Mouse (Mus musculus) liver, embryonic 14.5 days (tissue): Measurements from ENCODE around the gene Parvg. TPM values are rescaled to one million over a fixed set of nuclear protein-coding genes. Genes with fewer than 3 reads are reported as not detected.

Source experiments
- ATAC-seq: fragments of 200-750 bp; cut with Nextera tagmentation; 2 replicates; pipeline ENCODE4 v1.8.0; 2017; ENCODE audit warnings: moderate number of reproducible peaks, mild to moderate bottlenecking, moderate library complexity; ENCODE audit not compliant: insufficient read depth
- DNase-seq, 3 experiments: peaks; one replicate each; pipeline ENCODE4 v3.0.0-alpha.2; 2012 to 2013; ENCODE audit warnings: low read depth in 3 of 3, low spot score in 3 of 3
- H3K27ac ChIP-seq: fragments of 300-500 bp; sonication (generic); 2 replicates; pipeline ENCODE4 v1.5.1; 2014; ENCODE audit warnings: moderate library complexity, mild to moderate bottlenecking, control low read depth, inconsistent platforms
- H3K27me3 ChIP-seq: fragments of 300-500 bp; sonication (generic); 2 replicates; pipeline ENCODE4 v1.6.1; 2014; ENCODE audit warnings: mild to moderate bottlenecking, low read length, moderate library complexity; ENCODE audit not compliant: control insufficient read depth, insufficient read depth
- H3K36me3 ChIP-seq: fragments of 300-500 bp; sonication (generic); replicated peaks from 2 replicates; pipeline ENCODE4 v1.6.1; 2014; ENCODE audit warnings: low read depth; ENCODE audit not compliant: control insufficient read depth, insufficient read depth
- H3K4me1 ChIP-seq, 2 experiments: fragments of 200-500 bp in 1 of 2; fragments of 300-500 bp in 1 of 2; sonication (generic) in 1 of 2; replicated peaks; 2 replicates each; pipeline ENCODE4 v1.6.1; 2012 to 2014; ENCODE audit warnings: antibody characterized with exemption in 1 of 2, inconsistent platforms in 1 of 2, low read length in 1 of 2; ENCODE audit not compliant: control insufficient read depth in 2 of 2, insufficient read depth in 2 of 2
- H3K4me2 ChIP-seq: fragments of 300-500 bp; sonication (generic); 2 replicates; pipeline ENCODE4 v1.6.1; 2014; ENCODE audit warnings: low read depth, mild to moderate bottlenecking, control low read depth, moderate library complexity
- H3K4me3 ChIP-seq, 2 experiments: fragments of 200-500 bp in 1 of 2; fragments of 300-500 bp in 1 of 2; sonication (generic) in 1 of 2; 2 replicates each; pipeline ENCODE4 v1.5.1; 2012 to 2014; ENCODE audit warnings: low read depth in 2 of 2, low read length in 2 of 2, mild to moderate bottlenecking in 2 of 2, control low read depth in 1 of 2, inconsistent platforms in 1 of 2, moderate library complexity in 1 of 2; ENCODE audit not compliant: insufficient read depth in 1 of 2
- H3K9ac ChIP-seq: fragments of 300-500 bp; sonication (generic); replicated peaks from 2 replicates; pipeline ENCODE4 v1.6.1; 2014; ENCODE audit warnings: mild to moderate bottlenecking, control low read depth, moderate library complexity
- H3K9me3 ChIP-seq: fragments of 300-500 bp; sonication (generic); 2 replicates; pipeline ENCODE4 v1.6.1; 2016; ENCODE audit warnings: low read length, mixed read lengths; ENCODE audit not compliant: control insufficient read depth
- CTCF ChIP-seq: IDR thresholded peaks from 2 replicates; pipeline ENCODE4 v1.5.1; 2016; ENCODE audit warnings: antibody characterized with exemption, low read depth, control low read depth
- EP300 ChIP-seq: IDR thresholded peaks from 2 replicates; pipeline ENCODE4 v1.6.1; 2016; ENCODE audit warnings: antibody characterized with exemption, low read depth
- WGBS: fragments of 180-500 bp; shearing (Covaris S2); extraction: QIAGEN DNeasy Blood & Tissue Kit; methylation state at CpG from one replicate; pipeline ENCODE4 v1.1.7; 2014; ENCODE audit not compliant: insufficient replicate concordance; 5-methylcytosine and 5-hydroxymethylcytosine counted together
- polyA plus RNA-seq, 2 experiments: library from polyadenylated mRNA; depleted of rRNA in 1 of 2; stranded (reverse) in 1 of 2; unstranded in 1 of 2; fragments of >200 nt; fragmentation: Nextera tagmentation in 1 of 2; extraction: Ambion mirVana in 1 of 2; gene quantifications; 2 replicates each; pipeline versions ENCODE4 v1.2.1 to v1.2.3; 2012 to 2014

The Parvg gene
- polyA plus RNA-seq, 2 experiments = 7.6 to 8.3 TPM

GRCm38 (mm10) chr15:84303264-84303663 is 20.6 kb upstream of the Parvg start:
- Histone ChIP-seq H3K9ac (no peak overlapping the region), H3K4me2 (no peak overlapping the region), H3K9me3 (no peaks in the 10 kb centered on the region), H3K27ac (no peak overlapping the region), H3K27me3 (no peaks in the 10 kb centered on the region), H3K4me1 (0 out of 4 replicates have a peak, but pooled peaks cover 0 to 6% of the 10 kb centered on the region in 2 experiments), H3K36me3 (no peaks in the 10 kb centered on the region), H3K4me3 (no peak overlapping the region)
- no peak for TF ChIP-seq EP300
- no peak for TF ChIP-seq CTCF
- WGBS = 28% methylated on average over 10 of the region's 10 CpGs
- DNase-seq = no peak
- ATAC-seq = peak; percentile 53; the same call in 1 of the 2 replicates

DNA sequence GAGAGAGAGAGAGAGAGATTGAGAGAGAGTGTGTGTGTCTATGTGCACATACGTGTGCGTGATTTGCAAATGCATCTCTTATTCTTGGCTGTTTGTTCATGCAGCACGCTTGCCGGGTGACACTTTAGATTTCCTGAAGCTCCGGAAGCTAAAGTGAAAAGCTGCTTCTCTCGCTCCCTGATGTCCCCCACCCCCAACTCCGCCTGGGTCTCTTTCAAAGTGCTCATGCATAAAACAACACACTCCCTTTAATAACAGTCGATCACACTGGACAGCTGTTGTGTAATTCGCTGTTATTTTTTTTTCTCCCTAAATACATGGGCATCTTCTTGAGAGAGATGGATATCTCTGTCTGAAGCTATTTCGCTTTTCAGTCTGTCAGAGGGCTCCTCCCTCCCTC is 18.5 kb upstream of the Parvg start:
- Histone ChIP-seq H3K36me3 (no peaks in the 10 kb centered on the region), H3K4me2 (no peak overlapping the region), H3K9ac (no peak overlapping the region), H3K4me3 (no peak overlapping the region), H3K4me1 (peaks cover 3 to 9% of the 10 kb centered on the region in 2 experiments), H3K9me3 (no peaks in the 10 kb centered on the region), H3K27ac (no peak overlapping the region), H3K27me3 (no peaks in the 10 kb centered on the region)
- 71% methylated on average over 10 of the region's 10 CpGs for WGBS
- DNase-seq = no peak
- no peak for TF ChIP-seq EP300
- no peak for TF ChIP-seq CTCF
- ATAC-seq = no peak

- 0 out of 2 replicates have a peak overlapping the region, but pooled peaks have one; percentile 5 for H3K9ac ChIP-seq
- no peak for ATAC-seq
- no peaks in the 10 kb centered on the region for H3K36me3 ChIP-seq
- 42% methylated on average over 11 of the region's 11 CpGs for WGBS
- DNase-seq = no peak
- H3K27me3 ChIP-seq = no peaks in the 10 kb centered on the region
- H3K9me3 ChIP-seq = no peaks in the 10 kb centered on the region
- TF ChIP-seq CTCF (no peak), EP300 (no peak)
- H3K27ac ChIP-seq = no peak overlapping the region
- H3K4me2 ChIP-seq = no peak overlapping the region
- H3K4me3 ChIP-seq = no peak overlapping the region
- peaks cover 30 to 33% of the 10 kb centered on the region in 2 experiments for H3K4me1 ChIP-seq
Observed at GRCm38 (mm10) chr15:84310271-84310670, 13.6 kb upstream of the Parvg start.

DNA sequence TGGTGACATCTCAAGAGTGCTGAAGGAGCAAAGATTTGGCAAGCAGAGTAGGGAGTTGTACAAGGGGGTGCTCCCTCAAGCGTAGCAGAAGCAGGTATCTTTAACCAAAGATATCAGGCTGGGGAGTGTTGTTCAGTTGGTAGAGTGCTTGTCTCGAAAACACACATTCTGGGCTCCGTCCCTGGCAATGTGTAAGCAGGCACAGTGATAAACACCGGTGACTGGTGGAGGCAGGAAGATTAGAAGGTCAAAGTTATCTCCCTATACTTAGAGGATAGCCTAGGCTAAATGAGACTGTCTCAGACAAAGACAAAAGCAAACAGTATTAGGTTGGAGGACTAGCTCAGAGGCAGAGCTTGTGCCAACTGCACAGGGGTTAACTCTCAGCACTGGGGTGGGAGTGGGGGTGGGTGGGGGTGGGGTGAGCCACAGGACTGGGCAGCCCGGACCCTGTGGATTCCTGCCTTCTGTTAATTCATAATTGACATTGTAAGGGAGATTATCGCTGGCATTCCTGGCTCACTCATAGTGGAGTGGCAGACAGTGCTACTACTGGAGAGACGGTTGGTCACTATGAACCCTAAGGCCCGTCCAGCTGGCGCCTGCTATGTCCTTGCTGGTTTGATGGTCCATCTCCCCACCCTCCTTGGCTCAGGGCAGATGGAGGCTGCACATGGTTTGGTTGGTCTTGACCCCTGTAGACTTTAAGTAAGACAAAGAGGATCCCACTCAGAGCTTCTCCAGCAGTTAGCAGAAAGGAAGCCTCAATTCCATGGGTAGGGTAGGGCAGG is 12.3 kb upstream of the Parvg start:
- Histone ChIP-seq H3K4me3 (no peak overlapping the region), H3K4me1 (peaks cover 30 to 33% of the 10 kb centered on the region in 2 experiments), H3K4me2 (peak overlapping the region; percentile 31; the same call in 1 of the 2 replicates), H3K27me3 (no peaks in the 10 kb centered on the region), H3K36me3 (no peaks in the 10 kb centered on the region), H3K9me3 (no peaks in the 10 kb centered on the region), H3K27ac (peak overlapping the region; percentile 37), H3K9ac (0 out of 2 replicates have a peak overlapping the region, but pooled peaks have one; percentile 29)
- TF ChIP-seq EP300 (peak; percentile 94), CTCF (no peak)
- ATAC-seq = peak; percentile 89
- WGBS = 37% methylated on average over 9 of the region's 9 CpGs
- DNase-seq = peak; percentile 55 to 60 (median 59)

GRCm38 (mm10) chr15:84312878-84313565 is 10.8 kb upstream of the Parvg start:
- Histone ChIP-seq H3K36me3 (no peaks in the 10 kb centered on the region), H3K4me3 (no peak overlapping the region), H3K27me3 (no peaks in the 10 kb centered on the region), H3K4me1 (peaks cover 30 to 33% of the 10 kb centered on the region in 2 experiments), H3K9ac (no peak overlapping the region), H3K27ac (no peak overlapping the region), H3K9me3 (no peaks in the 10 kb centered on the region), H3K4me2 (no peak overlapping the region)
- ATAC-seq (no peak), DNase-seq (no peak)
- 33% methylated on average over 9 of the region's 10 CpGs for WGBS
- TF ChIP-seq CTCF (no peak), EP300 (no peak)
